15 mouse cellular contexts compared by ENCODE assay signal in genomic region chr7:132423570-132423969, GRCm38 (mm10).
DNase-seq lines count a peak whose midpoint lies in the region; ATAC-seq and TF ChIP-seq lines count a peak whose summit lies in the region.
"Had no signal": no experiment of that assay in that cellular context is flagged by ENCODE, and none has a peak within 500 bp of the region (broad histone marks: within the 10 kb centered on the region; RNA-seq: fewer than 3 reads in every experiment).

No protein-coding gene starts in this region.

- H3K27me3 ChIP-seq in heart, embryonic 10.5 days (ENCODE audit: insufficient read depth, poor library complexity, severe bottlenecking): no peaks in the 10 kb centered on the region
- no peaks in the 10 kb centered on the region for H3K27me3 ChIP-seq in C2C12 (ENCODE audit: control insufficient read depth, insufficient read depth, insufficient read length)
- H3K27me3 ChIP-seq in embryonic facial prominence, embryonic 14.5 days (replicated peaks; ENCODE audit: control insufficient read depth, insufficient read depth, low read length): no peaks in the 10 kb centered on the region; the same call in 1 of the 2 replicates
- H3K27me3 ChIP-seq: embryonic facial prominence, embryonic 12.5 days; liver, embryonic 15.5 days; midbrain, embryonic 15.5 days; stomach, embryonic 15.5 days had no signal

- peak; percentile 67 for DNase-seq in heart, adult 8-10 months (ENCODE audit: low spot score)
- no peak for DNase-seq in heart, embryonic 10.5 days (ENCODE audit: low spot score)
- peak; percentile 39 for DNase-seq in embryonic facial prominence, embryonic 14.5 days (ENCODE audit: low spot score)
- peak; percentile 43 for DNase-seq in kidney, postnatal 10 days
- no peak for DNase-seq in urinary bladder, postnatal 25 days (ENCODE audit: low spot score)
- DNase-seq in ovary, postnatal 14 days (ENCODE audit: low spot score): no peak
- DNase-seq in spleen, postnatal 14 days (ENCODE audit: low spot score in 2 of 2): no peak
- DNase-seq: cerebellum, adult 9-10 months had no signal

- ATAC-seq in embryonic facial prominence, embryonic 14.5 days (ENCODE audit: low read depth): no peak
- ATAC-seq: forebrain, embryonic 14.5 days; midbrain, embryonic 15.5 days had no signal

- H3K4me1 ChIP-seq in heart, embryonic 10.5 days: peaks cover 13% of the 10 kb centered on the region
- H3K4me1 ChIP-seq in embryonic facial prominence, embryonic 14.5 days (ENCODE audit: control insufficient read depth, insufficient read depth, low read length): no peaks in the 10 kb centered on the region
- H3K4me1 ChIP-seq: embryonic facial prominence, embryonic 12.5 days; liver, embryonic 15.5 days; stomach, embryonic 15.5 days had no signal

- 75% methylated on average over 5 of the region's 5 CpGs for WGBS in heart, embryonic 10.5 days
- WGBS in embryonic facial prominence, embryonic 14.5 days: 51% methylated on average over 5 of the region's 5 CpGs

- no peaks in the 10 kb centered on the region for H3K79me3 ChIP-seq in C2C12 (ENCODE audit: low read depth)

- no peaks in the 10 kb centered on the region for H3K79me2 ChIP-seq in C2C12 (ENCODE audit: control insufficient read depth, insufficient read depth)

- no peak overlapping the region for H3K4me2 ChIP-seq in embryonic facial prominence, embryonic 14.5 days (ENCODE audit: low read depth, low read length)
- H3K4me2 ChIP-seq: embryonic facial prominence, embryonic 12.5 days; hindbrain, embryonic 14.5 days; liver, embryonic 15.5 days; midbrain, embryonic 15.5 days; stomach, embryonic 15.5 days had no signal

- H3K9ac ChIP-seq in embryonic facial prominence, embryonic 14.5 days (ENCODE audit: low read depth, low read length): no peak overlapping the region
- H3K9ac ChIP-seq: embryonic facial prominence, embryonic 12.5 days; hindbrain, embryonic 14.5 days; liver, embryonic 15.5 days; midbrain, embryonic 15.5 days; stomach, embryonic 15.5 days had no signal

- no peaks in the 10 kb centered on the region for H3K36me3 ChIP-seq in heart, embryonic 10.5 days
- H3K36me3 ChIP-seq in C2C12 (ENCODE audit: control insufficient read depth, insufficient read depth): no peaks in the 10 kb centered on the region
- H3K36me3 ChIP-seq in embryonic facial prominence, embryonic 14.5 days (ENCODE audit: control insufficient read depth, insufficient read depth, low read length): no peaks in the 10 kb centered on the region
- H3K36me3 ChIP-seq: embryonic facial prominence, embryonic 12.5 days; liver, embryonic 15.5 days; midbrain, embryonic 15.5 days; stomach, embryonic 15.5 days had no signal

- H3K9me3 ChIP-seq in heart, embryonic 10.5 days: no peaks in the 10 kb centered on the region
- no peaks in the 10 kb centered on the region for H3K9me3 ChIP-seq in embryonic facial prominence, embryonic 14.5 days (ENCODE audit: control insufficient read depth, low read length)
- H3K9me3 ChIP-seq: embryonic facial prominence, embryonic 12.5 days; liver, embryonic 15.5 days; midbrain, embryonic 15.5 days; stomach, embryonic 15.5 days had no signal

- no peak overlapping the region for H3ac ChIP-seq in C2C12 (ENCODE audit: control insufficient read depth, insufficient read length, low read depth)

- H3K27ac ChIP-seq in heart, embryonic 10.5 days: no peak overlapping the region
- H3K27ac ChIP-seq in embryonic facial prominence, embryonic 14.5 days (replicated peaks; ENCODE audit: low read depth, low read length): no peak overlapping the region
- H3K27ac ChIP-seq: embryonic facial prominence, embryonic 12.5 days; hindbrain, embryonic 14.5 days; liver, embryonic 15.5 days; midbrain, embryonic 15.5 days; stomach, embryonic 15.5 days had no signal

- no peak for TF ChIP-seq CTCF in C2C12 (IDR thresholded peaks at IDR 0.05; ENCODE audit: control insufficient read depth, insufficient read depth, insufficient read length)

- no peak overlapping the region for H3K4me3 ChIP-seq in heart, embryonic 10.5 days
- H3K4me3 ChIP-seq in C2C12 (ENCODE audit: insufficient read depth, poor library complexity, severe bottlenecking): no peak overlapping the region
- no peak overlapping the region for H3K4me3 ChIP-seq in embryonic facial prominence, embryonic 14.5 days (ENCODE audit: low read depth, low read length)
- H3K4me3 ChIP-seq: embryonic facial prominence, embryonic 12.5 days; liver, embryonic 15.5 days; midbrain, embryonic 15.5 days; stomach, embryonic 15.5 days had no signal

TF ChIP-seq in C2C12, 6 proteins besides CTCF, POLR2A, EP300 and RAD21:
- TF ChIP-seq MYOD1 (IDR thresholded peaks at IDR 0.05; ENCODE audit: control insufficient read depth, insufficient read length, low read depth): peak; percentile 73
- TF ChIP-seq USF1 (IDR thresholded peaks at IDR 0.05; ENCODE audit: low read depth): no peak
- no peak for TF ChIP-seq MAX (IDR thresholded peaks at IDR 0.05)
- peak; percentile 98 for TF ChIP-seq CEBPB (IDR thresholded peaks at IDR 0.05; ENCODE audit: low read depth)
- TF ChIP-seq MYOG (IDR thresholded peaks at IDR 0.05; ENCODE audit: control insufficient read depth, extremely low read depth, insufficient read length): no peak
- TF ChIP-seq FOSL1 (IDR thresholded peaks at IDR 0.05; ENCODE audit: insufficient read depth, low read length, poor library complexity, severe bottlenecking): peak; percentile 56

Comparison
In these comparisons a context has a peak if more than half of its experiments do, and no peak if none do; other contexts are left out.
1. DNase-seq: peak in heart, adult 8-10 months (single experiment), embryonic facial prominence, embryonic 14.5 days (single experiment) and kidney, postnatal 10 days (single experiment); none in heart, embryonic 10.5 days (single experiment), urinary bladder, postnatal 25 days (single experiment), ovary, postnatal 14 days (single experiment) and spleen, postnatal 14 days (0 of 2).